ENCODE assay signal across 11 mouse cellular contexts in the genomic region with DNA sequence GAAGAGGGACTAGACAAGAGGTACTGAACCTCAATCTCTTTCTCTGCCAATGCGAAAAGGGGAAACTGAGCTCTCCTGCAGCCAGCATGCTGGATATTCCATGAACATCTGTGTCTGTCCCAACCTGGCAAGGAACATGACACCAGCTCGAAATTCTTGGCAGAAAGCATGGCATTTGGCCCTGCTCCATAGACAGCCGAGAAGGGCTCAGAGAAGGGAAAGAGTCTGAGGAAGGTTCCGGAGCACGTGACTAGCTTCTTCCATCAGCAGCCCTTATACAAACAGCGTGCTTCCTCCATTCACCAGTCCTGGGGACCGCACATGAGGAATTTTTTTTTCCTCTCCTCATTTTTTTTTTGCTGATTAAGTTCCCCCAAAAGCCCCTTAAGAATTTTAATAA. TPM values are rescaled to one million over a fixed set of nuclear protein-coding genes. Genes with fewer than 3 reads are reported as not detected.
DNase-seq lines count a peak whose midpoint lies in the region; ATAC-seq and TF ChIP-seq lines count a peak whose summit lies in the region.
"Had no signal": no experiment of that assay in that cellular context is flagged by ENCODE, and none has a peak within 500 bp of the region (broad histone marks: within the 10 kb centered on the region; RNA-seq: fewer than 3 reads in every experiment).

No protein-coding gene starts in this region.

- H3K27me3 ChIP-seq in forebrain, postnatal 0 days (ENCODE audit: insufficient read depth, low read length): no peaks in the 10 kb centered on the region
- H3K27me3 ChIP-seq in forebrain, embryonic 10.5 days (ENCODE audit: poor library complexity, severe bottlenecking): no peaks in the 10 kb centered on the region
- H3K27me3 ChIP-seq in midbrain, postnatal 0 days (ENCODE audit: insufficient read depth, low read length): no peaks in the 10 kb centered on the region
- no peaks in the 10 kb centered on the region for H3K27me3 ChIP-seq in midbrain, embryonic 15.5 days (replicated peaks)
- H3K27me3 ChIP-seq in hindbrain, embryonic 13.5 days: no peaks in the 10 kb centered on the region
- H3K27me3 ChIP-seq: stomach, embryonic 15.5 days had no signal

- DNase-seq in forebrain, postnatal 0 days: peak; percentile 40
- no peak for DNase-seq in forebrain, embryonic 10.5 days (ENCODE audit: extremely low spot score, low spot score)
- peak; percentile 40 for DNase-seq in midbrain, postnatal 0 days (ENCODE audit: low spot score)
- DNase-seq in gastrocnemius, adult 18-20 months (ENCODE audit: low spot score): peak; percentile 47
- DNase-seq in lung, postnatal 4 days: peak; percentile 57 to 64
- DNase-seq in thymus, postnatal 0 days (ENCODE audit: low spot score): no peak

- H3K4me2 ChIP-seq in forebrain, postnatal 0 days (ENCODE audit: low read depth): no peak overlapping the region
- H3K4me2 ChIP-seq in midbrain, postnatal 0 days (ENCODE audit: low read depth, low read length, poor library complexity, severe bottlenecking): no peak overlapping the region
- no peak overlapping the region for H3K4me2 ChIP-seq in midbrain, embryonic 15.5 days
- no peak overlapping the region for H3K4me2 ChIP-seq in hindbrain, embryonic 13.5 days
- H3K4me2 ChIP-seq: stomach, embryonic 15.5 days had no signal

- WGBS in forebrain, postnatal 0 days: 37% methylated on average over 7 of the region's 7 CpGs
- WGBS in forebrain, embryonic 10.5 days: 82% methylated on average over 7 of the region's 7 CpGs
- WGBS in midbrain, postnatal 0 days: 72% methylated on average over 7 of the region's 7 CpGs
- 79% methylated on average over 7 of the region's 7 CpGs for WGBS in midbrain, embryonic 15.5 days
- 73% methylated on average over 7 of the region's 7 CpGs for WGBS in hindbrain, embryonic 13.5 days

- H3K9me3 ChIP-seq in forebrain, postnatal 0 days (ENCODE audit: low read length): no peaks in the 10 kb centered on the region
- no peaks in the 10 kb centered on the region for H3K9me3 ChIP-seq in forebrain, embryonic 10.5 days
- H3K9me3 ChIP-seq in midbrain, postnatal 0 days (ENCODE audit: low read length): no peaks in the 10 kb centered on the region
- no peaks in the 10 kb centered on the region for H3K9me3 ChIP-seq in midbrain, embryonic 15.5 days
- H3K9me3 ChIP-seq in hindbrain, embryonic 13.5 days: no peaks in the 10 kb centered on the region
- H3K9me3 ChIP-seq: stomach, embryonic 15.5 days had no signal

- no peak overlapping the region for H3K4me3 ChIP-seq in forebrain, postnatal 0 days (ENCODE audit: low read depth, low read length)
- no peak overlapping the region for H3K4me3 ChIP-seq in forebrain, embryonic 10.5 days
- no peak overlapping the region for H3K4me3 ChIP-seq in midbrain, postnatal 0 days (ENCODE audit: low read depth, low read length)
- H3K4me3 ChIP-seq in midbrain, embryonic 15.5 days: no peak overlapping the region
- no peak overlapping the region for H3K4me3 ChIP-seq in hindbrain, embryonic 13.5 days
- H3K4me3 ChIP-seq: stomach, embryonic 15.5 days had no signal

- no peak overlapping the region for H3K27ac ChIP-seq in forebrain, postnatal 0 days (ENCODE audit: low read depth, low read length)
- H3K27ac ChIP-seq in forebrain, embryonic 10.5 days: no peak overlapping the region
- H3K27ac ChIP-seq in midbrain, postnatal 0 days (ENCODE audit: low read depth, low read length): no peak overlapping the region
- no peak overlapping the region for H3K27ac ChIP-seq in midbrain, embryonic 15.5 days
- no peak overlapping the region for H3K27ac ChIP-seq in hindbrain, embryonic 13.5 days
- H3K27ac ChIP-seq: stomach, embryonic 15.5 days had no signal

- H3K4me1 ChIP-seq in forebrain, postnatal 0 days (ENCODE audit: insufficient read depth): no peaks in the 10 kb centered on the region
- peaks cover 14% of the 10 kb centered on the region; the same call in 1 of the 2 replicates for H3K4me1 ChIP-seq in forebrain, embryonic 10.5 days
- H3K4me1 ChIP-seq in midbrain, postnatal 0 days (ENCODE audit: insufficient read depth, low read length): no peaks in the 10 kb centered on the region
- no peaks in the 10 kb centered on the region for H3K4me1 ChIP-seq in midbrain, embryonic 15.5 days
- H3K4me1 ChIP-seq in hindbrain, embryonic 13.5 days (replicated peaks): 0 out of 2 replicates have a peak, but pooled peaks cover 3% of the 10 kb centered on the region

- no peaks in the 10 kb centered on the region for H3K36me3 ChIP-seq in forebrain, postnatal 0 days (ENCODE audit: insufficient read depth)
- no peaks in the 10 kb centered on the region for H3K36me3 ChIP-seq in forebrain, embryonic 10.5 days (replicated peaks)
- no peaks in the 10 kb centered on the region for H3K36me3 ChIP-seq in midbrain, postnatal 0 days (ENCODE audit: insufficient read depth, low read length)
- no peaks in the 10 kb centered on the region for H3K36me3 ChIP-seq in midbrain, embryonic 15.5 days (replicated peaks)
- no peaks in the 10 kb centered on the region for H3K36me3 ChIP-seq in hindbrain, embryonic 13.5 days
- H3K36me3 ChIP-seq: stomach, embryonic 15.5 days had no signal

- no peak for TF ChIP-seq CTCF in forebrain, postnatal 0 days (IDR thresholded peaks at IDR 0.05; ENCODE audit: low read depth)
- TF ChIP-seq CTCF in midbrain, postnatal 0 days (IDR thresholded peaks at IDR 0.05): no peak

- ATAC-seq in forebrain, postnatal 0 days: no peak
- no peak for ATAC-seq in midbrain, postnatal 0 days (ENCODE audit: low FRiP score)
- no peak for ATAC-seq in midbrain, embryonic 15.5 days (replicated peaks)
- ATAC-seq in hindbrain, embryonic 13.5 days (ENCODE audit: low FRiP score): no peak

- no peak overlapping the region for H3K9ac ChIP-seq in forebrain, postnatal 0 days
- H3K9ac ChIP-seq in midbrain, postnatal 0 days (replicated peaks; ENCODE audit: low read length, poor library complexity, severe bottlenecking): no peak overlapping the region
- H3K9ac ChIP-seq in midbrain, embryonic 15.5 days: no peak overlapping the region
- no peak overlapping the region for H3K9ac ChIP-seq in hindbrain, embryonic 13.5 days
- H3K9ac ChIP-seq: stomach, embryonic 15.5 days had no signal

RNA-seq across cellular contexts. Expression of gene Tsen2, which starts 9.8 kb away (rescaled TPM):
- total RNA-seq in forebrain, postnatal 0 days (2014; rRNA removed): 31.5 and 33.7 TPM in 2 replicates
- polyA plus RNA-seq in forebrain, postnatal 0 days (2015; fragmentation: Nextera tagmentation; extraction: Ambion mirVana): 34.4 and 35.6 TPM in 2 replicates
- polyA plus RNA-seq in forebrain, embryonic 10.5 days (2016; fragmentation: Nextera tagmentation; extraction: Ambion mirVana): 37.7 and 39.9 TPM in 2 replicates
- total RNA-seq in midbrain, postnatal 0 days (2014; rRNA removed): 15.0 and 22.9 TPM in 2 replicates
- polyA plus RNA-seq in midbrain, postnatal 0 days (2015; fragmentation: Nextera tagmentation; extraction: Ambion mirVana): 24.1 and 29.0 TPM in 2 replicates
- polyA plus RNA-seq in midbrain, embryonic 15.5 days (2015; fragmentation: Nextera tagmentation; extraction: Ambion mirVana): 34.6 and 35.5 TPM in 2 replicates
- total RNA-seq in gastrocnemius, adult 18-20 months (2021): 1 to 10 TPM; 5.1 to 7.4 TPM
- polyA plus RNA-seq in thymus, postnatal 0 days (2015; fragmentation: Nextera tagmentation; extraction: Ambion mirVana): 18.1 and 21.0 TPM in 2 replicates
- 30.1 and 33.4 TPM in 2 replicates for polyA plus RNA-seq in hindbrain, embryonic 13.5 days (2015; fragmentation: Nextera tagmentation; extraction: Ambion mirVana)

RNA-seq across cellular contexts. Expression of gene Mkrn2os, which starts 57.8 kb away (rescaled TPM):
- total RNA-seq in forebrain, postnatal 0 days (2014; rRNA removed): 0.38 TPM in 1 of 2 replicates, not detected in the other
- polyA plus RNA-seq in forebrain, postnatal 0 days (2015; fragmentation: Nextera tagmentation; extraction: Ambion mirVana): 0.34 and 0.35 TPM in 2 replicates
- 0.06 and 0.40 TPM in 2 replicates for polyA plus RNA-seq in forebrain, embryonic 10.5 days (2016; fragmentation: Nextera tagmentation; extraction: Ambion mirVana)
- 0.19 TPM in 1 of 2 replicates, not detected in the other for total RNA-seq in midbrain, postnatal 0 days (2014; rRNA removed)
- polyA plus RNA-seq in midbrain, postnatal 0 days (2015; fragmentation: Nextera tagmentation; extraction: Ambion mirVana): 0.28 and 0.36 TPM in 2 replicates
- 0.49 and 0.74 TPM in 2 replicates for polyA plus RNA-seq in midbrain, embryonic 15.5 days (2015; fragmentation: Nextera tagmentation; extraction: Ambion mirVana)
- under 1 TPM in 1 of 2 experiments, not detected in 1; 0.11 TPM for total RNA-seq in gastrocnemius, adult 18-20 months (2021)
- polyA plus RNA-seq in thymus, postnatal 0 days (2015; fragmentation: Nextera tagmentation; extraction: Ambion mirVana): 1.6 and 1.9 TPM in 2 replicates
- polyA plus RNA-seq in hindbrain, embryonic 13.5 days (2015; fragmentation: Nextera tagmentation; extraction: Ambion mirVana): 0.26 and 0.63 TPM in 2 replicates
- total RNA-seq: common myeloid progenitor, adult 5-6 weeks; left cerebral cortex, postnatal 10 days had no signal

Comparison
In these comparisons a context has a peak if more than half of its experiments do, and no peak if none do; other contexts are left out.
1. DNase-seq: peak in forebrain, postnatal 0 days (single experiment), midbrain, postnatal 0 days (single experiment), gastrocnemius, adult 18-20 months (single experiment) and lung, postnatal 4 days (2 of 2); none in forebrain, embryonic 10.5 days (single experiment) and thymus, postnatal 0 days (single experiment).